Mouse (Mus musculus): ENCODE results near the gene Apoc1. TPM values are rescaled to one million over a fixed set of nuclear protein-coding genes. Genes with fewer than 3 reads are reported as not detected.
A peak's percentile ranks its signal among the peaks of the same experiment; 100 is the strongest.

Apoc1 gene
- polyA plus RNA-seq, 1 experiment from 2014 or later: 3.0 TPM

DNA sequence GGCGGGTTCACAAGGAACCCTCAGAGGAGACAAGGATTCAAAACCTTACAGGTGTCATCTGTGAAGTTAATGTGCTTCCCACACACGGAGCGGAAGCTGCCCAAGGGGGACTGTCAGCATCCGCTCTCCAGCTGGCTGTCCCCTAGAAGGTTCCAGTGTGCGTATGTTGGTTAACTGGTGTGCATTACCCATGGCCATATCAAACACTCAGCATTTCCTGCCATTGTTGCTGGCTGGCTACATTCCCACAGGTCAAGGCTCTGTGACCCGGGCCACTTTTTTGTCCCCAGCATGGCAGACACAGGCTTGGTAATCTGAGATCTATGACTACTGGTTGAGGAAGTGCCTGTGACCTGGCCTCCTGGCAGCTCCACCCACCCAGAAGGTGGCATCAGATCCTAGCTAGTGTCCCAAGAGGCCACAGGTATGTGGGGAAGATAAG lies 30.3 kb upstream of the Apoc1 start:
- 96% methylated on average over 6 of the region's 6 CpGs for WGBS
- Histone ChIP-seq H3K4me1 (ENCODE audit: control insufficient read depth, insufficient read depth, low read length) (no peaks in the 10 kb centered on the region), H3K9me3 (ENCODE audit: control insufficient read depth, low read length) (peaks cover 3% of the 10 kb centered on the region; the same call in 1 of the 2 replicates), H3K4me2 (ENCODE audit: low read depth, low read length) (no peak overlapping the region), H3K27me3 (ENCODE audit: control insufficient read depth, insufficient read depth, low read length) (no peaks in the 10 kb centered on the region), H3K9ac (replicated peaks; ENCODE audit: low read depth, low read length) (no peak overlapping the region), H3K4me3 (ENCODE audit: low read depth, low read length) (no peak overlapping the region), H3K27ac (ENCODE audit: low read depth, low read length) (no peak overlapping the region), H3K36me3 (ENCODE audit: control insufficient read depth, insufficient read depth, low read length) (peaks cover 28% of the 10 kb centered on the region)
- no peak for ATAC-seq (ENCODE audit: low read depth)

DNA sequence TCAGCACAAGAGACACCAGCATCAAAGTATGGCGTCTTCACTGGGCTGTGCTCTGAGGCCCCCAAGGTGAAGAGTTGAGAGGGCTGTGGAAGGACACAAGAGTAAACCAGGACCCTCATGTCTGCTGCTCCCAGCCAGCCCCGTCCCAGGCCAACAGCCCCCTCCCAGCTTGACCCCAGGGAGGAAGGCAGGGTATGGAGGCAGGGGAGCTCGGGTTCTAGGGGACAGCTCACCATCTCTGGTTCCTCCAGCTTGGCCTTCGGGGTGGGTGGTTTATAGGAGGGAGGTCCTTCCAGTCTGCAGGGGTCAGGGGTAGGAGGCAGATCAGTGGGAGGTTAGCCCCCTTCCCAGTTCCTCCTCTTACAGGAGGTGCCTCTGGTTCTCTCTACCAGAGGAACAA lies 26.7 kb upstream of the Apoc1 start:
- Histone ChIP-seq H3K36me3 (ENCODE audit: control insufficient read depth, insufficient read depth, low read length) (peaks cover 8% of the 10 kb centered on the region; the same call in 1 of the 2 replicates), H3K9me3 (ENCODE audit: control insufficient read depth, low read length) (peaks cover 3% of the 10 kb centered on the region; the same call in 1 of the 2 replicates), H3K27ac (ENCODE audit: low read depth, low read length) (no peak overlapping the region), H3K27me3 (ENCODE audit: control insufficient read depth, insufficient read depth, low read length) (no peaks in the 10 kb centered on the region), H3K4me3 (ENCODE audit: low read depth, low read length) (no peak overlapping the region), H3K4me2 (ENCODE audit: low read depth, low read length) (no peak overlapping the region), H3K4me1 (ENCODE audit: control insufficient read depth, insufficient read depth, low read length) (peaks cover 7% of the 10 kb centered on the region; the same call in 1 of the 2 replicates), H3K9ac (replicated peaks; ENCODE audit: low read depth, low read length) (no peak overlapping the region)
- WGBS: 94% methylated on average over 4 of the region's 4 CpGs
- ATAC-seq (ENCODE audit: low read depth): no peak

GRCm38 (mm10) chr7:19718297-19718952 lies 26.0 kb upstream of the Apoc1 start:
- Histone ChIP-seq H3K4me1 (ENCODE audit: control insufficient read depth, insufficient read depth, low read length) (peaks cover 12% of the 10 kb centered on the region), H3K9ac (replicated peaks; ENCODE audit: low read depth, low read length) (no peak overlapping the region), H3K27ac (ENCODE audit: low read depth, low read length) (no peak overlapping the region), H3K4me3 (ENCODE audit: low read depth, low read length) (no peak overlapping the region), H3K27me3 (ENCODE audit: control insufficient read depth, insufficient read depth, low read length) (no peaks in the 10 kb centered on the region), H3K4me2 (ENCODE audit: low read depth, low read length) (no peak overlapping the region), H3K9me3 (ENCODE audit: control insufficient read depth, low read length) (peaks cover 3% of the 10 kb centered on the region; the same call in 1 of the 2 replicates), H3K36me3 (ENCODE audit: control insufficient read depth, insufficient read depth, low read length) (peaks cover 4% of the 10 kb centered on the region; the same call in 1 of the 2 replicates)
- no peak for ATAC-seq (ENCODE audit: low read depth)
- WGBS: 98% methylated on average over 5 of the region's 5 CpGs

GRCm38 (mm10) chr7:19717346-19717745 lies 24.9 kb upstream of the Apoc1 start:
- ATAC-seq (ENCODE audit: low read depth): no peak
- 88% methylated on average over 4 of the region's 4 CpGs for WGBS
- H3K4me2 ChIP-seq (ENCODE audit: low read depth, low read length): no peak overlapping the region
- H3K4me3 ChIP-seq (ENCODE audit: low read depth, low read length): no peak overlapping the region
- no peaks in the 10 kb centered on the region for H3K27me3 ChIP-seq (ENCODE audit: control insufficient read depth, insufficient read depth, low read length)
- H3K9me3 ChIP-seq (ENCODE audit: control insufficient read depth, low read length): peaks cover 3% of the 10 kb centered on the region; the same call in 1 of the 2 replicates
- no peak overlapping the region for H3K9ac ChIP-seq (replicated peaks; ENCODE audit: low read depth, low read length)
- peaks cover 12% of the 10 kb centered on the region for H3K4me1 ChIP-seq (ENCODE audit: control insufficient read depth, insufficient read depth, low read length)
- H3K27ac ChIP-seq (ENCODE audit: low read depth, low read length): no peak overlapping the region
- no peaks in the 10 kb centered on the region for H3K36me3 ChIP-seq (ENCODE audit: control insufficient read depth, insufficient read depth, low read length)

- Histone ChIP-seq H3K4me3 (ENCODE audit: low read depth, low read length) (0 out of 2 replicates have a peak overlapping the region, but pooled peaks have one; percentile 29), H3K27ac (ENCODE audit: low read depth, low read length) (peak overlapping the region; percentile 92), H3K27me3 (ENCODE audit: control insufficient read depth, insufficient read depth, low read length) (no peaks in the 10 kb centered on the region), H3K36me3 (ENCODE audit: control insufficient read depth, insufficient read depth, low read length) (peaks cover 5% of the 10 kb centered on the region; the same call in 1 of the 2 replicates), H3K9ac (replicated peaks; ENCODE audit: low read depth, low read length) (peak overlapping the region; percentile 51; the same call in 1 of the 2 replicates), H3K4me1 (ENCODE audit: control insufficient read depth, insufficient read depth, low read length) (peaks cover 12% of the 10 kb centered on the region), H3K4me2 (ENCODE audit: low read depth, low read length) (peak overlapping the region; percentile 73), H3K9me3 (ENCODE audit: control insufficient read depth, low read length) (peaks cover 3% of the 10 kb centered on the region; the same call in 1 of the 2 replicates)
- WGBS: 97% methylated on average over 2 of the region's 2 CpGs
- no peak for ATAC-seq (ENCODE audit: low read depth)
Observed at GRCm38 (mm10) chr7:19716822-19717221, 24.4 kb upstream of the Apoc1 start.

DNA sequence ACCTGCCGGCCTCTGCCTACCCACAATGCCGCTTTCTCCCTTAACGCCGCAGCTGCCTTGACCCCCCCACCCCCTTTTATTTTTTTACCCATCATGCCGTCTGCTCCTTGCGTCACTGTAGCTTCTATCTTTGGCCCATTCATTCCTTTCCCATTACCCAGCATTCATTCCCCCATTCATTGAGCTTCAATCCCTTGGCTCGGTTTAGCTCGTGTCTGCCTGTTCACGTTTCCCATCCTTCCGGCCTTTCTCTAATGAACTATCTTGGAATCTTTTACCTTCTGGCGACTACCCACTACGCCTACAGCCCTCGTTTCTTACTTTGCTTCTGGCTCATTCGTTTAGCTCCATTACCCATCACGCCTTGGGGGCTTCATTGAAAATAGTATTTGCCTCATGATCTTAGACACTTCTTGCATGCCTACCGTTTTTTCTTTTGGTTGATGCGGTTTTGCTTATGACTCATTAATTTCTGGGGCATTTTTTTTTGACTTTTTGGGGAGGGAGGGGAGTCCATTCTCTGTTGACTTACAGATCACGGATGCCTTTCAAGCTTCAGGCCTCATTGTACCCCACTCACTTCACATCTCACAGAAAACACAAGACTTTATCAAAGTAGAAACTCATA lies 23.7 kb upstream of the Apoc1 start:
- Histone ChIP-seq H3K4me1 (ENCODE audit: control insufficient read depth, insufficient read depth, low read length) (peaks cover 12% of the 10 kb centered on the region), H3K27ac (ENCODE audit: low read depth, low read length) (peak overlapping the region; percentile 92), H3K4me2 (ENCODE audit: low read depth, low read length) (peak overlapping the region; percentile 73), H3K9ac (replicated peaks; ENCODE audit: low read depth, low read length) (peak overlapping the region; percentile 51; the same call in 1 of the 2 replicates), H3K9me3 (ENCODE audit: control insufficient read depth, low read length) (peaks cover 2% of the 10 kb centered on the region; the same call in 1 of the 2 replicates), H3K27me3 (ENCODE audit: control insufficient read depth, insufficient read depth, low read length) (no peaks in the 10 kb centered on the region), H3K36me3 (ENCODE audit: control insufficient read depth, insufficient read depth, low read length) (peaks cover 10% of the 10 kb centered on the region; the same call in 1 of the 2 replicates), H3K4me3 (ENCODE audit: low read depth, low read length) (peak overlapping the region; percentile 29)
- no peak for ATAC-seq (ENCODE audit: low read depth)
- WGBS: 6% methylated on average over 18 of the region's 18 CpGs

GRCm38 (mm10) chr7:19715239-19716054 lies 23.0 kb upstream of the Apoc1 start, which contains the start of gene Tomm40:
Gene Tomm40, minus strand, starts transcription at chr7:19715438.
- Histone ChIP-seq H3K27me3 (ENCODE audit: control insufficient read depth, insufficient read depth, low read length) (no peaks in the 10 kb centered on the region), H3K27ac (ENCODE audit: low read depth, low read length) (peak within 1 kb of the TSS; percentile 92), H3K9me3 (ENCODE audit: control insufficient read depth, low read length) (no peaks in the 10 kb centered on the region), H3K4me2 (ENCODE audit: low read depth, low read length) (peak within 1 kb of the TSS; percentile 73), H3K4me3 (ENCODE audit: low read depth, low read length) (peak within 1 kb of the TSS; percentile 79), H3K36me3 (ENCODE audit: control insufficient read depth, insufficient read depth, low read length) (peaks cover 13% of the 10 kb centered on the region; the same call in 1 of the 2 replicates), H3K4me1 (ENCODE audit: control insufficient read depth, insufficient read depth, low read length) (peaks cover 12% of the 10 kb centered on the region), H3K9ac (replicated peaks; ENCODE audit: low read depth, low read length) (peak within 1 kb of the TSS; percentile 88)
- under 1% methylated on average over 52 of the region's 59 CpGs for WGBS
- peak; percentile 98 for ATAC-seq (ENCODE audit: low read depth)

DNA sequence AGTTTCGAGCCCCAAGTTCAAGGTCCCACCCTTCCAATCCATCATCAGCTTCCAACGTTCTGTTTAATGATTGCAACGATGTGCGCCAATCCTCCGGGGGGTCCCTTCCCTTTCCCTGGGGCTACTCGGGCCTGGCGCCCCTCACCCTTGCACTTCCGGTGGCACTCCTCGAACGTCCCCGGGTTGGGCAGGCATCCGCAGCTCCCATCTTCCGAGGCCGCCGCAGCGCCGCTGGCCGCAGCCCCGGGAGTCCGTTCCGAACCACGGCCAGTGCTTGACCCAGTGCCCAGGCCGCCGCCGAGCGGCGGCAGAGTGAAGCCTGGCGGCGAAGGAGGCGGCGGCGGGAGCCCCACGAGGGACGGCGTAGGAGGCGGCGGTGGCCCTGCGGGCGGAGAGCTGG lies 22.4 kb upstream of the Apoc1 start:
- peaks cover 14% of the 10 kb centered on the region; the same call in 1 of the 2 replicates for H3K36me3 ChIP-seq (ENCODE audit: control insufficient read depth, insufficient read depth, low read length)
- H3K27me3 ChIP-seq (ENCODE audit: control insufficient read depth, insufficient read depth, low read length): no peaks in the 10 kb centered on the region
- WGBS: 1% methylated on average over 38 of the region's 39 CpGs
- peak overlapping the region; percentile 88 for H3K9ac ChIP-seq (replicated peaks; ENCODE audit: low read depth, low read length)
- H3K9me3 ChIP-seq (ENCODE audit: control insufficient read depth, low read length): no peaks in the 10 kb centered on the region
- H3K4me2 ChIP-seq (ENCODE audit: low read depth, low read length): peak overlapping the region; percentile 65
- peak overlapping the region; percentile 79 for H3K4me3 ChIP-seq (ENCODE audit: low read depth, low read length)
- peaks cover 12% of the 10 kb centered on the region for H3K4me1 ChIP-seq (ENCODE audit: control insufficient read depth, insufficient read depth, low read length)
- no peak for ATAC-seq (ENCODE audit: low read depth)
- H3K27ac ChIP-seq (ENCODE audit: low read depth, low read length): peak overlapping the region; percentile 73
